Mouse (Mus musculus): ENCODE results near the gene Prpf38b. TPM values are rescaled to one million over a fixed set of nuclear protein-coding genes. Genes with fewer than 3 reads are reported as not detected.

Gene Prpf38b
- polyA plus RNA-seq (2015; fragmentation: Nextera tagmentation; extraction: Ambion mirVana) = 48.9 and 50.6 TPM in 2 replicates

DNA sequence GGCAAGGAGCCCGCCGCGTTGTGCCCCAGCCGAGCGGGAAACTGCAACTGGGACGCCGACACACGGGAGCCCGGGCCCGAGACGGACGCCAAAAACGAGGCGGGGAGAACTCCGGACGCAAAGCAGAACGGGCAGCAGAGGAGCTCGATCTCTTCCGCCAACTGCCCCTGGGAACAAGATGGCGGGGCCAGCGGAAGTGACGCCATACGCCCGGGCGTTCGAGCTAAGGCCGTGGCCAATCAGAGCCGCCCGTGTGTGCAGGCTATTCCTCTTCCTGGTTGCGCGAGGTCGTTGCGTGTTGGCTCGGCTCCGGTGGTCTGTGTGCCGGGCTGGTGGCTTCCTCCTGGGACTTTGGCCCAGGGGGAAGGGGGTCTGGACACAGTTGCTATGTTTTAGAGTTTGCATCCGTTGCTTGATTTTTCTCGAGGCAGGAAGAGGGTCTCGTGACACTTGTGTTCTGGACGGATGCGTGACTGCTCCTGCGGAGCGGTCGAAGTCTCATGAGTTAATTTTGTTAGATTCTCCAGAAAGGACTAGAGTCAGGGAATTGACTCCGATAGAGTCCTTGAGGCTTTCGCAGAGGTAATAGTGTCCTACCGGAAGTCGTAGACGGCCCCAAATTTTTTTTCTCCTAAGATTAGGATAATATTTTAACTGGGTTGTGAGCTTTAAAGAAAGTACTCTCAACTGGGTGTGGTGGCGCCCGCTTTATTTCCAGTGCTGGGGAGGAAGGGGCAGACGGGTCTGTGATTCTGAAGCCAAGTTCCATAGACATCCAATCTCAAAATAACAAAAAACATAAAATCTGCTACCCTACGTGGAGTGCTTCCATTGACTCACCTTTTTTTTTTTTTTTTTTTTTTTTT lies at the start of gene Prpf38b:
Prpf38b (minus strand) TSS at position 180 of the 866 bp plus-strand sequence.
- H3K4me3 ChIP-seq (ENCODE audit: low read length) = peak within 1 kb of the TSS; percentile 98
- H3K27me3 ChIP-seq (replicated peaks; ENCODE audit: control insufficient read depth, insufficient read depth, low read length) = no peaks in the 10 kb centered on the region
- H3K36me3 ChIP-seq (ENCODE audit: control insufficient read depth, insufficient read depth, low read length) = no peaks in the 10 kb centered on the region
- H3K4me1 ChIP-seq (ENCODE audit: control insufficient read depth, insufficient read depth, low read depth, low read length) = peaks cover 19% of the 10 kb centered on the region
- 1% methylated on average over 51 of the region's 53 CpGs for WGBS
- ATAC-seq = peak; percentile 99
- H3K9me3 ChIP-seq (ENCODE audit: control insufficient read depth, low read length) = no peaks in the 10 kb centered on the region
- H3K9ac ChIP-seq (ENCODE audit: low read depth, low read length) = peak within 1 kb of the TSS; percentile 92
- peak within 1 kb of the TSS; percentile 84 for H3K4me2 ChIP-seq (ENCODE audit: low read length)
- H3K27ac ChIP-seq (ENCODE audit: low read depth, low read length) = peak within 1 kb of the TSS; percentile 95

DNA sequence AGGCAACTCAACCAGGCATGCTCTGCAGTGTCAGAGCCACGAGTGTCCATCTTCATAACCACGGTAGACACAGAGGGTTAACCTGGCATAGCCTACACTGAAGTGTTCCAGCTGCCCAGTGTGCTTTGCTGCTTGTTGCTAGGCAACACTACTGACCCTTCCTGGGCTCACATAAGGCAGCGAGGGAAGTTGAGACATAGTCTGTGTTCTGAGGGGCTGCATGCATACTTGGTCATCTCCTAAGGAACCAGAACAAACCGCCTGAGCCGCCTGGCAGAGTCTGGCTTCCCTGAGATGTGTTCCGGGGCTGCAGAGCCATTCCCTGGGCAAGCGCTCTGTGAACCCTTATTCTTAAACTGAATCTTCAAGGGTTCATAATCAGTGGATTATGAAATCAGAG lies 49.7 kb upstream of the Prpf38b start:
- Histone ChIP-seq H3K27ac (ENCODE audit: low read depth, low read length) (peak overlapping the region; percentile 78), H3K36me3 (ENCODE audit: control insufficient read depth, insufficient read depth, low read length) (no peaks in the 10 kb centered on the region), H3K4me3 (ENCODE audit: low read length) (peak overlapping the region; percentile 20), H3K27me3 (replicated peaks; ENCODE audit: control insufficient read depth, insufficient read depth, low read length) (no peaks in the 10 kb centered on the region), H3K4me1 (ENCODE audit: control insufficient read depth, insufficient read depth, low read depth, low read length) (peaks cover 10% of the 10 kb centered on the region; the same call in 1 of the 2 replicates), H3K9me3 (ENCODE audit: control insufficient read depth, low read length) (no peaks in the 10 kb centered on the region), H3K9ac (ENCODE audit: low read depth, low read length) (peak overlapping the region; percentile 51), H3K4me2 (ENCODE audit: low read length) (peak overlapping the region; percentile 53)
- whole genome bisulfite sequencing = 9% methylated on average over 7 of the region's 7 CpGs
- peak; percentile 98 for ATAC-seq

DNA sequence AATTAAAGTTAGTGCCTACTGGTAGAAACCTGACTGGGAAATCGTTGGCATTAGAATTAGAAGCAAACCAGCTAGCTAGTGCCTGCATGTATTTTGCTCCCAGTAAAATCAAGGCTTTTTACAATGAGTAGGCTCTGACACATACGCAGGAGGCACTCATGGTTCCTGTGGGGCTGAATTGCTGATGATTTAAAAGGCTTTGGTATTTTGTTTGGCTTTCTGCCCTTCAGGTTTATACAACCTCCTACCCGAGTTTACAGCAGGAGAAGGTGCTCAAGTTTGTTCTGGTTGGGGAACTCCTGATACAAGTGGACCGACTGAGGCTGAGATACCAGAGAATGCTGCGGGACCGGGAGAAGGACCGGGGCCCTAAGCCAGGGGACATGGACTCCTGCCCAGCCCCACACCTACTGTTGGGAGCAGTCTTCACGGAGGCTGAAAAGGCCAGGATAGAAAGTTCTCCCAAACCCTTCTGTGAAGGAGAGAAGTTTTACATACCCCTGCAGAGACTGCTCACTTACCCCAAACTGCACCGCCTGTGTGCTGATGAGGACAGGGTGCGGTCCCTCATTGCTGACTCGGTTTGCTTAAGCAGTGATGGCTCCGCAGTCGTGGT lies 48.3 kb upstream of the Prpf38b start:
- H3K9ac ChIP-seq (ENCODE audit: low read depth, low read length) = no peak overlapping the region
- H3K4me3 ChIP-seq (ENCODE audit: low read length) = no peak overlapping the region
- WGBS = 74% methylated on average over 13 of the region's 13 CpGs
- ATAC-seq = no peak
- H3K36me3 ChIP-seq (ENCODE audit: control insufficient read depth, insufficient read depth, low read length) = no peaks in the 10 kb centered on the region
- H3K4me1 ChIP-seq (ENCODE audit: control insufficient read depth, insufficient read depth, low read depth, low read length) = peaks cover 10% of the 10 kb centered on the region; the same call in 1 of the 2 replicates
- no peak overlapping the region for H3K4me2 ChIP-seq (ENCODE audit: low read length)
- H3K27ac ChIP-seq (ENCODE audit: low read depth, low read length) = no peak overlapping the region
- H3K9me3 ChIP-seq (ENCODE audit: control insufficient read depth, low read length) = no peaks in the 10 kb centered on the region
- no peaks in the 10 kb centered on the region for H3K27me3 ChIP-seq (replicated peaks; ENCODE audit: control insufficient read depth, insufficient read depth, low read length)

DNA sequence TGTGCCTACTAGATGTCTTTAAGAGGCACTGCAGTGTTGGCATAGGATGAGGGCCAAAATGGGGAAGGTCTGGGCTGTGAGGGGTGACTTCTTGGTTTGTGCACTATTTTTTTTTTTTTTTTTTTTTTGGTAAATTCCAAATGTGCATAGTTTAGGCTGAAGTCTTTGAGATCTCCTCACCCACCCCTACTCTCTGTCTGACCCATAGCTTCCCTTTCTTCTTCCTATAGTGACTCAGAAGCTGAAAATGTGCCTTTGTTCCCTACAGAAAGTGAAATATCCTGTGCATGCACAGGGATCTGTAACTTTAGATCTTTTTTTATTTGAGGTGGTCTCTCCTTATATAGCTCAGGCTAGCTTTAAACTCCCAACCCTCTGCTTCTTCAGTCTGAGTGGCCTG lies 46.4 kb upstream of the Prpf38b start:
- Histone ChIP-seq H3K36me3 (ENCODE audit: control insufficient read depth, insufficient read depth, low read length) (no peaks in the 10 kb centered on the region), H3K4me3 (ENCODE audit: low read length) (no peak overlapping the region), H3K9me3 (ENCODE audit: control insufficient read depth, low read length) (no peaks in the 10 kb centered on the region), H3K9ac (ENCODE audit: low read depth, low read length) (no peak overlapping the region), H3K27me3 (replicated peaks; ENCODE audit: control insufficient read depth, insufficient read depth, low read length) (no peaks in the 10 kb centered on the region), H3K4me2 (ENCODE audit: low read length) (no peak overlapping the region), H3K4me1 (ENCODE audit: control insufficient read depth, insufficient read depth, low read depth, low read length) (peaks cover 10% of the 10 kb centered on the region; the same call in 1 of the 2 replicates), H3K27ac (ENCODE audit: low read depth, low read length) (no peak overlapping the region)
- ATAC-seq = no peak

DNA sequence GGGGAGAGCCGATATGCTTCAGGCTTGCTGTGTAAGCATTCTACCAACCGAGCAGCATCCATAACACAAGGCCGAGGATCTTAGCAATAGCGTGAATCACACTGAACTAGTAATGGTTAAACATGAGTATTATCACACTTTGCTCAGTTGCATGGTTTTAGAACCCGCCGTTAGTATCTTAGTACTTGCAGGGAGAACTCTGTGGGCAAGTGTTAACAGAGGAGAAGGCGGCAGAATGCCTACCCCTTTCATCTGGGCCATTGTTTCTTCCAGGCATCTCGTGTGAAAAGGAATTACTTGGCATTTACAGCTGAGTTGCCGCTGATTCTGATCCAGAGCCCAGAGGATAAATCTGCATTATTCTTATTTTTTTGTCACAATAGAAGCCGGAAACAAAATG lies 29.5 kb upstream of the Prpf38b start:
- Histone ChIP-seq H3K36me3 (ENCODE audit: control insufficient read depth, insufficient read depth, low read length) (no peaks in the 10 kb centered on the region), H3K9ac (ENCODE audit: low read depth, low read length) (no peak overlapping the region), H3K4me3 (ENCODE audit: low read length) (no peak overlapping the region), H3K4me2 (ENCODE audit: low read length) (no peak overlapping the region), H3K4me1 (ENCODE audit: control insufficient read depth, insufficient read depth, low read depth, low read length) (no peaks in the 10 kb centered on the region), H3K9me3 (ENCODE audit: control insufficient read depth, low read length) (no peaks in the 10 kb centered on the region; the same call in 1 of the 2 replicates), H3K27me3 (replicated peaks; ENCODE audit: control insufficient read depth, insufficient read depth, low read length) (no peaks in the 10 kb centered on the region), H3K27ac (ENCODE audit: low read depth, low read length) (no peak overlapping the region)
- no peak for ATAC-seq
- WGBS = 76% methylated on average over 10 of the region's 10 CpGs

DNA sequence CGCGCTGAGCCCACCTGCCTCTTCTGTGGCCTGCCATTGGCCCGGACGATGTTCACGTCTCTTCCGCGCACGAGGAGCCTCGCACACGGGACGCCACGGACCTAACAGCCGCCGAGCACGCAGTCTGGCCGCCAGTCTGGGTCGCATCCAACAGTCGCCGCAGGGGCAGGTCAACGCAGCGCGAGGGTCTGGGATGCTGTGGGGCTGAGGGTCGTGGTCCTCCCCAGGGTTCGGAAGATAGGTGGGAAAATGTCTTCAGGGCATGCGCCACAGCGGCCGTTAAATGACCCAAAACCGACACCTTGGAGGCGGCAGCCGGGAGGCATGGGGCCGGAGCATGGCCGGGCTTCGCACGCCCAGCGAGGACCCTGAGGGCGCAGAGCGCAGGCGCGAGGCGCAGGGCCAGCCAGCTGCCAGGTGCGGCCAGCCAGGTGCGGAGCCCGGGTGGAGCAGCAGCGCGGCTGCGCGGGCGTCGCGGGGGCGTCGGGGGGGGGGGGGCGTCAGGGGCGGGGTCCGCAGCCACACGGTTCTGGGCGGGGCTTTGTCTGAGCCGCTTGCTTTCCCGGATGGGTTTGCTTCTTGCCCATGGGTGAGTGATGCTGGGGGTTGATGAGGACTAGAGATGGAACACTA lies 28.6 kb upstream of the Prpf38b start, which contains the start of gene Gm9857:
Gm9857 (minus strand) TSS at position 445 of the 633 bp plus-strand sequence.
- H3K9ac ChIP-seq (ENCODE audit: low read depth, low read length) = peak within 1 kb of the TSS; percentile 8
- no peaks in the 10 kb centered on the region for H3K27me3 ChIP-seq (replicated peaks; ENCODE audit: control insufficient read depth, insufficient read depth, low read length)
- ATAC-seq = peak; percentile 93
- no peaks in the 10 kb centered on the region for H3K36me3 ChIP-seq (ENCODE audit: control insufficient read depth, insufficient read depth, low read length)
- 62% methylated on average over 45 of the region's 59 CpGs for WGBS
- peak within 1 kb of the TSS; percentile 31 for H3K4me3 ChIP-seq (ENCODE audit: low read length)
- no peaks in the 10 kb centered on the region; the same call in 1 of the 2 replicates for H3K9me3 ChIP-seq (ENCODE audit: control insufficient read depth, low read length)
- no peaks in the 10 kb centered on the region for H3K4me1 ChIP-seq (ENCODE audit: control insufficient read depth, insufficient read depth, low read depth, low read length)
- no peak within 1 kb of the TSS for H3K27ac ChIP-seq (ENCODE audit: low read depth, low read length)
- H3K4me2 ChIP-seq (ENCODE audit: low read length) = peak within 1 kb of the TSS; percentile 54

DNA sequence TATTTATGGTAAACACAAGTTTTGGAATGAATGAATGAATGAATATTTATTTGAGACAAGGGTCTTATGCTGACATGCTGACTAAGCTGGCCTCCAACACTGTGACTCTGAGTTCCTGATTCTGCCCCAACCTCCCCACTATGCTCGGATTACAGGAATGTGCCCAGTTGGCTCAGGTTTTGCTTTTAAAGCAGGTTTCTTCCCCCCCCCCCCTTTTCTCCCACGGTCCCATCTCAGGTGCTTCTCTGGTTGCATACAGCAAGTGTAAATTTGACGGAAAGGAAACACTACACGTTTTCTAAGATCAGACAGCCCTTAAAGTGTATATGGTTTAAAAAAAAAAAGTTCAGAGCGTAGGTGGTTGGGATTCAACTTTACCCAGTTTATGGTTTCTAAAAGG lies 28.0 kb upstream of the Prpf38b start, which contains the start of gene Henmt1:
Henmt1 (plus strand) TSS at position 301 of the 400 bp plus-strand sequence.
- H3K27ac ChIP-seq (ENCODE audit: low read depth, low read length) = no peak within 1 kb of the TSS
- no peaks in the 10 kb centered on the region for H3K27me3 ChIP-seq (replicated peaks; ENCODE audit: control insufficient read depth, insufficient read depth, low read length)
- peak within 1 kb of the TSS; percentile 54 for H3K4me2 ChIP-seq (ENCODE audit: low read length)
- peak within 1 kb of the TSS; percentile 8 for H3K9ac ChIP-seq (ENCODE audit: low read depth, low read length)
- 90% methylated on average over 5 of the region's 5 CpGs for WGBS
- no peaks in the 10 kb centered on the region for H3K36me3 ChIP-seq (ENCODE audit: control insufficient read depth, insufficient read depth, low read length)
- peak within 1 kb of the TSS; percentile 31 for H3K4me3 ChIP-seq (ENCODE audit: low read length)
- H3K4me1 ChIP-seq (ENCODE audit: control insufficient read depth, insufficient read depth, low read depth, low read length) = no peaks in the 10 kb centered on the region
- no peak for ATAC-seq
- H3K9me3 ChIP-seq (ENCODE audit: control insufficient read depth, low read length) = no peaks in the 10 kb centered on the region; the same call in 1 of the 2 replicates

DNA sequence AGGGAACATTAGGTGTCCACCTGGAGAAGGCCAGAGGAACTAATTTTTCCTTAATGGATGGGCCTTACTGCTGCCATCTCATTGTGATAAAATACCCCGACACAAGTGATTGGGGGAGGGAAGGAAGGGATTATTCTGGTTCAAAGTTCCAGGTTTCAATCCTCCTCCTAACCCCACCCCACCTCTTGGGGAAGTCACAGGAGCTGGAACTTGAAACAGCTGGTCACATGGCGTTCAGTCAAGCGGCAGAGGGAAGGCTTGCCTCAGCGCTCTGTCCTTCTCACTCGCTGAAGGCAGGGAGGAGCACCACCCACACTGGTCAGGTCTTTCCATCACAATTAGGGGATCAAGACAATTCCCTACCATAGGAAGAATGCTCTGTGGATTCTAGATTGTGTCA lies 27.2 kb upstream of the Prpf38b start:
- no peaks in the 10 kb centered on the region for H3K27me3 ChIP-seq (replicated peaks; ENCODE audit: control insufficient read depth, insufficient read depth, low read length)
- no peaks in the 10 kb centered on the region; the same call in 1 of the 2 replicates for H3K9me3 ChIP-seq (ENCODE audit: control insufficient read depth, low read length)
- H3K9ac ChIP-seq (ENCODE audit: low read depth, low read length) = no peak overlapping the region
- H3K4me2 ChIP-seq (ENCODE audit: low read length) = no peak overlapping the region
- no peak overlapping the region for H3K4me3 ChIP-seq (ENCODE audit: low read length)
- no peaks in the 10 kb centered on the region for H3K36me3 ChIP-seq (ENCODE audit: control insufficient read depth, insufficient read depth, low read length)
- no peaks in the 10 kb centered on the region for H3K4me1 ChIP-seq (ENCODE audit: control insufficient read depth, insufficient read depth, low read depth, low read length)
- no peak; the same call in 1 of the 2 replicates for ATAC-seq
- WGBS = 95% methylated on average over 5 of the region's 5 CpGs
- no peak overlapping the region for H3K27ac ChIP-seq (ENCODE audit: low read depth, low read length)

DNA sequence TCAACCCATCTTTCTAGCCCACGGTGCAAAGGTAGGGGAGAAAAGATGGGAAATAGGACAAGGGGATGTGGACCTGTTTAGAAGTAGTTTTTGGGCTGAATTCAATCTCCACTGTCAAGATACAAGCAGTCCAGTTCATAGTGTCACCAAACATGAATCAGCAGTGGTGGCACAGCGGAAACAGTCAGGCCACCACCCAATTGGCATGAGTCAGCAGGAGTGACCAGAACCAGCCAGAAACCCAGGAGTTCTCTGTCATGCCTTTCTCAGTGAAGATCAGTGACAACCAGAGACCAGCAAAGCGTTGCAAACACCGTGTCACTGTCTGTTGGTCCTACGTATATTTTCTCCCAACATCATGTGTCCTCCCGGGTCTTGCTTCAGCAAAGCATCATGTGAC lies 22.0 kb upstream of the Prpf38b start:
- Histone ChIP-seq H3K27ac (ENCODE audit: low read depth, low read length) (no peak overlapping the region), H3K27me3 (replicated peaks; ENCODE audit: control insufficient read depth, insufficient read depth, low read length) (no peaks in the 10 kb centered on the region), H3K9ac (ENCODE audit: low read depth, low read length) (no peak overlapping the region), H3K4me2 (ENCODE audit: low read length) (no peak overlapping the region), H3K4me3 (ENCODE audit: low read length) (no peak overlapping the region), H3K9me3 (ENCODE audit: control insufficient read depth, low read length) (no peaks in the 10 kb centered on the region), H3K4me1 (ENCODE audit: control insufficient read depth, insufficient read depth, low read depth, low read length) (no peaks in the 10 kb centered on the region), H3K36me3 (ENCODE audit: control insufficient read depth, insufficient read depth, low read length) (no peaks in the 10 kb centered on the region)
- 93% methylated on average over 6 of the region's 6 CpGs for WGBS
- no peak for ATAC-seq

Measured in hindbrain, embryonic 16.5 days (tissue).